Mouse (Mus musculus): ENCODE data around the gene Ppp1r15a. TPM values are rescaled to one million over a fixed set of nuclear protein-coding genes. Genes with fewer than 3 reads are reported as not detected.
A peak's percentile ranks its signal among the peaks of the same experiment; 100 is the strongest.

Ppp1r15a gene
- polyA plus RNA-seq, 1 experiment = 26.7 TPM

GRCm38 (mm10) chr7:45526474-45527120, 529 bp upstream of the Ppp1r15a start:
- DNase-seq = peak; percentile 47 to 69
- 24% methylated on average over 7 of the region's 7 CpGs for WGBS
- Histone ChIP-seq H3K4me1 (ENCODE audit: control insufficient read depth, insufficient read depth, low read length) (peaks cover 13% of the 10 kb centered on the region), H3K27me3 (ENCODE audit: control insufficient read depth, insufficient read depth, low read length) (no peaks in the 10 kb centered on the region), H3K27ac (ENCODE audit: insufficient read depth, low read length) (peak overlapping the region; percentile 77), H3K4me3 (replicated peaks; ENCODE audit: insufficient read depth, low read depth, low read length) (peak overlapping the region; percentile 77)
- TF ChIP-seq CTCF (IDR thresholded peaks at IDR 0.05; ENCODE audit: borderline replicate concordance, insufficient read depth, low read depth, low read length) (no peak), POLR2A (IDR thresholded peaks at IDR 0.05; ENCODE audit: borderline replicate concordance, insufficient read depth, low read length) (no peak)

DNA sequence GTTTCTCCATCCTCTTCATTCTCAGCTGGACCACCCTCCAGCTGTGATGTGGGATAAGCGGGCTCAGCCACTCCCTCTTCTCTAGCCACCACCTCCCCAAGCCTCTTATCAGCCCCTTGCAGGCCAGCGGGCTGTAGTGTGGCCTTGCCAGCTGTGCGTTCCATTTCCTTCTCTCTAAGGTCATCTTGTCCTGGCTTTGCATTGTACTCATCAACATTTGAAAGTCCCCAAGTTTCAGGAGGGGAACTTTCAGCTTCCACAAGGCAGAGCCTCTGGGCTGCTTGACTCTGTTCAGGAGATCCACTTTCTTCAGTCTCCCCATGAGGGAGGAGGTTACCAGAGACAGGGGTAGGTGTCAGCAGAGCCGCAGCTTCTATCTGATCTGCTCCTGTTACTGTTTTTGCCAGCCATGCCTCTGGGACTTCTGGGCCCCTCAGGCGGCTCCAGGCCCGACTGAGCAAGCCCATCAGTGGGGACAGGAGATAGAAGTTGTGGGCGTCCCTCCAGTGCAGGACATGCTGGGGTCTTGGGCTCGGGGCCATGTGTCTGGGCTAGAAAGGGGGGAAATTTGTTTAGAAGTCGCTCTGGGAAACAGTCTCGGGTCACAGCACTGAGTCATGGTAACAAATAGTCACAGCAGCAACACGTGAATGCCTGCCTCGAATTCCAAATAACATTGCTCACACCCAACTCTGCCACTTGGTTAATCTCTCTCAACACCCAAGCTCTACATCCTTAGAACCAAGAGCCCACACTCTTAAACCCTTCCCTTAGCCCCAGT, 1.0 kb downstream of the Ppp1r15a start:
- Histone ChIP-seq H3K27ac (ENCODE audit: insufficient read depth, low read length) (peak overlapping the region; percentile 95), H3K27me3 (ENCODE audit: control insufficient read depth, insufficient read depth, low read length) (no peaks in the 10 kb centered on the region), H3K4me3 (replicated peaks; ENCODE audit: insufficient read depth, low read depth, low read length) (peak overlapping the region; percentile 77), H3K4me1 (ENCODE audit: control insufficient read depth, insufficient read depth, low read length) (peaks cover 13% of the 10 kb centered on the region)
- 13% methylated on average over 12 of the region's 12 CpGs for WGBS
- TF ChIP-seq POLR2A (IDR thresholded peaks at IDR 0.05; ENCODE audit: borderline replicate concordance, insufficient read depth, low read length) = no peak
- TF ChIP-seq CTCF (IDR thresholded peaks at IDR 0.05; ENCODE audit: borderline replicate concordance, insufficient read depth, low read depth, low read length) = no peak
- DNase-seq = peak; percentile 40 to 48

- peaks cover 13% of the 10 kb centered on the region for H3K4me1 ChIP-seq (ENCODE audit: control insufficient read depth, insufficient read depth, low read length)
- TF ChIP-seq CTCF (IDR thresholded peaks at IDR 0.05; ENCODE audit: borderline replicate concordance, insufficient read depth, low read depth, low read length) = no peak
- no peak for TF ChIP-seq POLR2A (IDR thresholded peaks at IDR 0.05; ENCODE audit: borderline replicate concordance, insufficient read depth, low read length)
- no peak overlapping the region for H3K27ac ChIP-seq (ENCODE audit: insufficient read depth, low read length)
- no peaks in the 10 kb centered on the region for H3K27me3 ChIP-seq (ENCODE audit: control insufficient read depth, insufficient read depth, low read length)
- DNase-seq = peak in 1 of 2 experiments; percentile 12
- peak overlapping the region; percentile 19 for H3K4me3 ChIP-seq (replicated peaks; ENCODE audit: insufficient read depth, low read depth, low read length)
- WGBS = 81% methylated on average over 13 of the region's 13 CpGs
Observed at GRCm38 (mm10) chr7:45523678-45524170, 2.3 kb downstream of the Ppp1r15a start.

- TF ChIP-seq POLR2A (IDR thresholded peaks at IDR 0.05; ENCODE audit: borderline replicate concordance, insufficient read depth, low read length) (no peak), CTCF (IDR thresholded peaks at IDR 0.05; ENCODE audit: borderline replicate concordance, insufficient read depth, low read depth, low read length) (no peak)
- no peaks in the 10 kb centered on the region for H3K27me3 ChIP-seq (ENCODE audit: control insufficient read depth, insufficient read depth, low read length)
- H3K4me1 ChIP-seq (ENCODE audit: control insufficient read depth, insufficient read depth, low read length) = peaks cover 13% of the 10 kb centered on the region
- no peak overlapping the region for H3K27ac ChIP-seq (ENCODE audit: insufficient read depth, low read length)
- 75% methylated on average over 18 of the region's 18 CpGs for WGBS
- DNase-seq = peak in 1 of 2 experiments; percentile 37
- H3K4me3 ChIP-seq (replicated peaks; ENCODE audit: insufficient read depth, low read depth, low read length) = no peak overlapping the region
Observed at GRCm38 (mm10) chr7:45522957-45523676, 3.0 kb downstream of the Ppp1r15a start.

- no peaks in the 10 kb centered on the region for H3K27me3 ChIP-seq (ENCODE audit: control insufficient read depth, insufficient read depth, low read length)
- peak overlapping the region; percentile 84 for H3K4me3 ChIP-seq (replicated peaks; ENCODE audit: insufficient read depth, low read depth, low read length)
- TF ChIP-seq CTCF (IDR thresholded peaks at IDR 0.05; ENCODE audit: borderline replicate concordance, insufficient read depth, low read depth, low read length) (no peak), POLR2A (IDR thresholded peaks at IDR 0.05; ENCODE audit: borderline replicate concordance, insufficient read depth, low read length) (no peak)
- DNase-seq = no peak
- WGBS = 52% methylated on average over 16 of the region's 16 CpGs
- H3K4me1 ChIP-seq (ENCODE audit: control insufficient read depth, insufficient read depth, low read length) = peaks cover 13% of the 10 kb centered on the region
- no peak overlapping the region for H3K27ac ChIP-seq (ENCODE audit: insufficient read depth, low read length)
Observed at GRCm38 (mm10) chr7:45522194-45522752, 3.8 kb downstream of the Ppp1r15a start.

DNA sequence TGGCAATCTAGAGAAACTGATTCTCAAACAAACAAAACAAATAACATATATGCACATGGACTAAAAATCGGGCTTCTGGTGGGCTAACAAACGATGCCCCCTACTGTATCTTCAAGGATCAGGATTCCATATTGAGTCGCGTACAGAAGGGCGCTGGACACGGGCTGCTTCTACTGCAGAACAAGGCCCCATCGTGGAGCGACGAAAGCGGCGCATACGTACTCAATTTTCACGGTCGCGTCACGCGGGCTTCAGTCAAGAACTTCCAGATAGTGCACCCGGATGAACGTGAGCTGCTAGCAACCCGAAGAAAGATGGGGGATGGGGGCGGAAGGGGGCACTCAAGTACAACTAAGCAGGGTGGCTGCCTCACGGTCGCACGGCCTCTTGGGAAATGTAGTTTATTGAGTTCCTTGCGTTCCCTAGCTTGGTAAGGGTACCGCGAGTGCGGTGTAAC, 4.3 kb downstream of the Ppp1r15a start:
- H3K27ac ChIP-seq (ENCODE audit: insufficient read depth, low read length) = peak overlapping the region; percentile 67
- peak; percentile 10; the same call in 1 of the 2 replicates for TF ChIP-seq CTCF (IDR thresholded peaks at IDR 0.05; ENCODE audit: borderline replicate concordance, insufficient read depth, low read depth, low read length)
- peak; percentile 57; the same call in 1 of the 2 replicates for TF ChIP-seq POLR2A (IDR thresholded peaks at IDR 0.05; ENCODE audit: borderline replicate concordance, insufficient read depth, low read length)
- WGBS = under 1% methylated on average over 28 of the region's 28 CpGs
- H3K27me3 ChIP-seq (ENCODE audit: control insufficient read depth, insufficient read depth, low read length) = no peaks in the 10 kb centered on the region
- H3K4me1 ChIP-seq (ENCODE audit: control insufficient read depth, insufficient read depth, low read length) = peaks cover 13% of the 10 kb centered on the region
- peak; percentile 86 for DNase-seq
- H3K4me3 ChIP-seq (replicated peaks; ENCODE audit: insufficient read depth, low read depth, low read length) = peak overlapping the region; percentile 84

GRCm38 (mm10) chr7:45520605-45521004, 5.5 kb downstream of the Ppp1r15a start:
- H3K4me1 ChIP-seq (ENCODE audit: control insufficient read depth, insufficient read depth, low read length) = peaks cover 13% of the 10 kb centered on the region
- no peak overlapping the region for H3K4me3 ChIP-seq (replicated peaks; ENCODE audit: insufficient read depth, low read depth, low read length)
- H3K27me3 ChIP-seq (ENCODE audit: control insufficient read depth, insufficient read depth, low read length) = no peaks in the 10 kb centered on the region
- H3K27ac ChIP-seq (ENCODE audit: insufficient read depth, low read length) = no peak overlapping the region
- TF ChIP-seq POLR2A (IDR thresholded peaks at IDR 0.05; ENCODE audit: borderline replicate concordance, insufficient read depth, low read length) (no peak), CTCF (IDR thresholded peaks at IDR 0.05; ENCODE audit: borderline replicate concordance, insufficient read depth, low read depth, low read length) (no peak)
- DNase-seq = no peak
- 90% methylated on average over 7 of the region's 7 CpGs for WGBS
